Mouse (Mus musculus) fat pad, adult 2 months (tissue): Measurements from ENCODE around the gene Gba.

Experiments
- DNase-seq: peaks from one replicate; pipeline ENCODE4 v3.0.0-alpha.2; 2011; ENCODE audit warnings: low read depth, low spot score; ENCODE audit errors: extremely low read depth

Gene Gba

GRCm38 (mm10) chr3:89182531-89183057 is 20.1 kb upstream of the Gba start:
- no peak for DNase-seq

DNA sequence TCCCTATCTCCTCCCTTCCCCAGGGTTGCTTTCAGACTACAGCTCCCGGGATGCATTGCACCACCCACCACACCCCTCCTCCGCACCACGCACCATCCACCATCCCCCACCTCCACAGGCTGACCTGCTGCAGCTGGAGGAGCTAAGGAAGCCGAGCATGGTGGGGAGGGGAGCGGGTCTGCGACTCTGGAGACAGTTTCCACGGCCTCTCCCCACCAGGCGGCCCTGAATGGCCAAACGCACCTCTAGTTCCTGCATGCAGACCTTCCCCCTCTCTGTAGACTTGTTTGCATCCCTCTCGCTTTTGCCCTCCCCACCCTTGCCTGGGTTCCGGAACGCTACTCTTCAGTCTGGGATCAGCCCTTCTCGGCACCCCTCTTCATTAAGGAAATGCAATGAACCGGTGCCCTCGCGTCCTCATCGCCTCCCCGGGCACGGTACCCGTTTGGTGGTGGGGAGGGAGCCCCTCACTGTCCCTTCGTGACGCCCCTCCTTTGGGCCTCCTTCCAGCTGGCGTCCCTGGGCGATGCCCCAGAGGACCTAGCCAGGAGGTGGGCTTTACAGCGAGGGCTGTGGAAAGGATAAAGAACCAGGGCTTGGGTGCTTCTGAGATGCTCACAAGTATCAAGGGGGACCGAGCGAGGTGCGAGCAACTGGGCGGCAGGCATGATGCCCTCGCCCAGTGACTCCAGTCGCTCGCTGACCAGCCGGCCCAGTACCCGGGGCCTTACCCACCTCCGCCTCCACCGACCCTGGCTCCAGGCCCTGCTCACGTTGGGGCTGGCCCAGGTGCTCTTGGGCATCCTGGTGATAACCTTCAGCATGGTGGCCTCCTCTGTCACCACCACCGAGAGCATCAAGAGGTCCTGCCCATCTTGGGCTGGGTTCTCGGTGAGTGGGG is 19.4 kb upstream of the Gba start, which contains the start of gene Fam189b:
Gene Fam189b (plus strand): TSS at position 86 of the 901 bp plus-strand sequence.
- no peak for DNase-seq

- no peak for DNase-seq
These were observed 18.8 kb upstream of the Gba start for GRCm38 (mm10) chr3:89183959-89184315.

GRCm38 (mm10) chr3:89187197-89187596 is 15.5 kb upstream of the Gba start:
- no peak for DNase-seq

DNA sequence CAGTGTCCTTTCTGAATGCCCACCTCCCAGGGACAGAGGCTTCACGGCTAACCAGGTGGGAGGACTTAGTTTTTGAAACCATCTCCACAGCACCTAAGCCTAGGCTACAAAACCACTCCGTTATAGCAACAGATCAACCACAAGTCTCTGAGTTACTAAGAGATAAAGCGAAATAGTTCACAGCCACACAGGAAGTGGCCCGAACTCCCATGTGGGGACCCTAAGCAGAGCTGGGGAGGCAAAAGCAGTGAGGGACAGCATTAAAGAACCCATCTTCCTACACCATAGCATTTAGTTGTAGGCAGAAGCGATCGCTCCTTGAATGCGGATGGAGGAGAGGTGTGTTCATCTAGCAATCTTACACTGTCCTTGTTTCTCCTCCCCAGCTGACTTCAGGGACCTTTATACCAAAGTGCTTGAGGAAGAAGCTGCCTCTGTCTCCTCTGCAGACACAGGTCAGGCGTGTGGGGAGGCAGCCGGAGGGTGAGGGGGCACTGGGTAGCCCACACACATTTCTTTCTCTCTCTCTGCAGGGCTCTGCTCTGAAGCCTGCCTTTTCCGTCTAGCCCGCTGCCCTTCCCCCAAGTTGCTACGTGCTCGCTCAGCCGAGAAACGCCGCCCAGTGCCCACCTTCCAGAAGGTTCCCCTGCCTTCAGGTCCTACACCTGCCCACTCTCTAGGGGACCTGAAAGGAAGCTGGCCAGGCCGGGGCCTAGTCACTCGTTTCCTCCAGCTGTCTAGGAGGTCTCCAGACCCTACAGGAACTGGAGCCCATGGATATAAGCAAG is 14.8 kb upstream of the Gba start:
- DNase-seq: no peak

GRCm38 (mm10) chr3:89188478-89188875 is 14.3 kb upstream of the Gba start:
- DNase-seq: no peak

GRCm38 (mm10) chr3:89190436-89190835 is 12.3 kb upstream of the Gba start:
- DNase-seq: no peak

- DNase-seq: no peak
These were observed 9.4 kb upstream of the Gba start for GRCm38 (mm10) chr3:89193351-89193750.

GRCm38 (mm10) chr3:89193853-89194252 is 8.9 kb upstream of the Gba start:
- DNase-seq: no peak

DNA sequence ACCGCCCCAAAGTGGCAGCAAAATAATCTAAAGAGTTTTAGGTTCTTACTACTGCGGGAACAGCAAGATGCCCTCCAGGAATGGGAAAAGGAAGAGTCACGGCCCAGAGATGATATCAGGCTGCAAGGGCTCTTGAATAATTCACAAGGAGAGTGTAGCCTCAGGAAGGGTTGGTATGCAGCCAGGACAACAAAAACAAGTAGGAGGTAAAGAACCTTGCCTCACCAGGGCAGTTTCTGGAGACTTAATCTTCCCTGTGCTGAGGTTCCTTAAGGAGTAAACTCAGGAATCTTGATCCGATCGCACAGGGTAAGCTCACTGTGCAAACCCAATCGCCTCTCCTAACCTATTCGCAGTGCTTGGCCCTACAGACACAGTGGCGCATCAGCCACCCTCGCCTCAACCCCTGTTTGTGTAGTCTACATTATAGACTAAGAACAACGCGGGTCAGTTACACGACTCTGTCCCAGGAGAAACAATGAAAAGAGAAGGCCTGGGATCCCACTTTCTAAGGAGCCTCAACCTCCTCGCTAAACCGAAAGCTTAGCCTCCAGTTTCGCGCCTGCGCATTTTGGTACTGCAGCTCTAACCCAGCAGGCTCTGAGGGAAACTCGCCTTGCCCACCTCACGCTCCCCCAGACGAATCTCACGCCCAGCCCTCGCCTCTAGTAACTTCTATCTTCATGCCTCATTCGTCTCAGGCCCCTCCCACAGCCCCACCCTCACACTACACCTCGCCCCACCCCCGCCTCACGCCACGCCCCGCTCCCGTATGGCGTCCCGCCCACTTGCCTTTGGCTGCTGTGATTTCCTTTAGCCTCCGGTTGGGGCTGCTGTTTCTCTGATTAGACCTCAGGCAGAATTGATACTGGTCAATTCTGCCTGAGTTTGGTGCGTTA is 6.5 kb upstream of the Gba start:
- peak; percentile 77 for DNase-seq

- no peak for DNase-seq
These were observed 2.9 kb upstream of the Gba start for GRCm38 (mm10) chr3:89199839-89200238.

GRCm38 (mm10) chr3:89203142-89203514 is 400 bp downstream of the Gba start:
- no peak for DNase-seq

DNA sequence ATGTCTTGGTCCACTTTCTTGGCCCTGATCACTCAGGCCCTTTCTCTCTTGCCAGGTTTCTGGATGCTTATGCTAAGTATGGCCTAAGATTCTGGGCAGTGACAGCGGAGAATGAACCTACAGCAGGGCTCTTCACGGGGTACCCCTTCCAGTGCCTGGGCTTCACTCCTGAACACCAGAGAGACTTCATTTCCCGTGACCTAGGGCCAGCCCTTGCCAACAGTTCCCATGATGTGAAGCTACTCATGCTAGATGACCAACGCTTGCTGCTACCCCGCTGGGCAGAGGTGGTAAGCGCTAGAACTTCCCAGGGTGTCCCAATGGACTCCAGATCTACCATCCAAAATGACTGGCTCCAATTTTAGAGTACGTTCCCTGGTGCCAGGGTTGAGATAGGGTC is 3.4 kb downstream of the Gba start:
- DNase-seq: no peak

- DNase-seq: peak; percentile 88
These were observed 4.0 kb downstream of the Gba start for GRCm38 (mm10) chr3:89206695-89207094.

DNA sequence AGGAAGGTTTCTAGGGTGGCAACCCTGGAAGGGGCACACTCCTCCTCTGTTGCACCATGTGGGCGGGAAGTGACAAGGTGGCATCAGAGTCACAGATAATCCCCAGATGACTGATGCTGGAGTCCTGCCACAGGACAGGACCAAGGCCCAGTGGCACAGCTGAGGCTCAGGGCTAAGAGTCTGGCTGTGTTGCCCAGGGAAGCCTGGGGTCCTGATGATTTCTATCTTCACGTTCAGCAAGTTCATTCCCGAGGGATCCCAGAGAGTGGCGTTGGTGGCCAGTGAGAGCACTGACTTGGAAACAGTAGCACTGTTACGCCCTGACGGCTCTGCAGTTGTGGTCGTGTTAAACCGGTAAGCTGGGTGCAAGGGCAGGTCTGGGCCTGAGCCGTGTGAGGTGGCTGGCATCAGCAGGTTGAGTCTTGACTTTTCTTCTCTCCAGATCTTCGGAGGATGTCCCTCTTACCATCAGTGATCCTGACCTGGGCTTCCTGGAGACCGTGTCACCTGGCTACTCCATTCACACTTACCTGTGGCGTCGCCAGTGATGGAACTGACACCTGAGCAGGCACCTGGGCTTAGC is 5.4 kb downstream of the Gba start:
- peak; percentile 84 for DNase-seq

- no peak for DNase-seq
These were observed 6.0 kb downstream of the Gba start for GRCm38 (mm10) chr3:89208736-89209135.

- no peak for DNase-seq
These were observed 7.0 kb downstream of the Gba start for GRCm38 (mm10) chr3:89209731-89210130.

DNA sequence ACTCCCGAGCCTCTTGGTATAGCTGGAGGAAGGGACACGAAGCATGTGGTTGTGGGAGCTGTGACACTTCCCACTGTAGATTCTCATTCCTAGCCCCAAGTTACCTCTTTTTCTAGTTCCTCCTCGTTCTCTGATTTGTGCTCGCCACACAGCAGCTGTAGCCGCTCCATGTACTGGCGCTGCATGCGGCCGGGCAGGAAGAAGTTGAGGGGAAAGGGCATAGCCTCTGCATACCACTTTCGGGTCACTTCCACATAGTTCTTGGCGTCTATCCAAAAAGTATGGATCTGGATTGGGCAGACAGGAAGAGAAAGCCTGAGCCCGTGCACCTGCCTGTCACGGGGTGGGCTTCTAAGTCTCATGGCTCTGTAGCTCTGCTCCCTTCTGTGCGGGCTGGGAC is 7.4 kb downstream of the Gba start:
- DNase-seq: no peak

- DNase-seq: no peak
These were observed 8.0 kb downstream of the Gba start for GRCm38 (mm10) chr3:89210731-89211130.

DNA sequence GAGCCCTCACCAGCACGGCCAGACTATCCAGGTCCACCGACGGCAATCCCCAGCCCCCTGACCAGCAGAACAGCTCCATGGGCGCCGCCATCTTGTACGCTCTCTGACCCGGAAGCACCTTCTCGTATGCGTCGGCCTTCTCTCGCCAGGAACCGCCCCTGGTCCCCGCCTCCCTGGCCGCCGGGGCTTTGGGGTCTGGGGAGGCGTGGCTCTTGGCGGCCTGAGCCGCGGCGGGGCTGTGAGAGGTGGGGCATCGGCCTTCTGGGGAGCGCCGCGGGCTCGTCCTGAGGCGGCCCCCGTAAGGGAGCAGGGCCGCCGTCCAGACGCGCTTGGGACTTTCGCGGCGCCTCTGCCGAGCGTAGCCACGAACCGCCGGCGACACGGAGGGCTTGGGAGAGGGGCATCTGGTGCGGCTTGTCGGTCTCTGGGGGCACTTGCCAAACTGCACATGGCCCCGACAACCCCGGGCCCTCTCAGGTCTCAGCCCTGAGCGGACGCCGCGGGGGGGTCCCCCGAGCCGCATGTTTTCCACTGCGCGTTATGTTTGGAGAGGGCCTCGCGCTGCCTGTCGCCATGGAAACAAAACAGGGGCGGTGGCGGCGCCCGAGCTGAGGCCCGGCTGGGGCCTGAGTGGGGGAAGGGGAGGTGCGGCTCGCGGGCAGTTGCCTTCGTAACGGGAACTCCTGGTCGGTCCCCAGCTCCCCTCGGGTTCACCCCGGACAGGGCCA is 11.2 kb downstream of the Gba start:
- no peak for DNase-seq
